Mouse (Mus musculus) lung, postnatal 0 days (tissue): ENCODE results near the gene Fam71e2. TPM values are rescaled to one million over a fixed set of nuclear protein-coding genes. Genes with fewer than 3 reads are reported as not detected.

Source experiments
- ATAC-seq: fragments of 200-750 bp; cut with Nextera tagmentation; 2 replicates; pipeline ENCODE4 v1.8.0; 2017; ENCODE audit warnings: moderate library complexity
- DNase-seq: peaks from one replicate; pipeline ENCODE4 v3.0.0-alpha.2; 2016; ENCODE audit warnings: low spot score
- H3K27ac ChIP-seq: fragments of 300-500 bp; sonication (generic); 2 replicates; pipeline ENCODE4 v1.5.1; 2014; ENCODE audit warnings: antibody characterized with exemption, mild to moderate bottlenecking, low read length, mixed read lengths
- H3K27me3 ChIP-seq: fragments of 300-500 bp; sonication (generic); replicated peaks from 2 replicates; pipeline ENCODE4 v1.6.1; 2014; ENCODE audit warnings: low read length, mixed read lengths; ENCODE audit not compliant: insufficient read depth
- H3K36me3 ChIP-seq: fragments of 300-500 bp; sonication (generic); 2 replicates; pipeline ENCODE4 v1.6.1; 2014; ENCODE audit warnings: low read length, mixed read lengths; ENCODE audit not compliant: insufficient read depth
- H3K4me1 ChIP-seq: fragments of 300-500 bp; sonication (generic); 2 replicates; pipeline ENCODE4 v1.6.1; 2014; ENCODE audit warnings: antibody characterized with exemption, low read depth, low read length, mixed read lengths; ENCODE audit not compliant: insufficient read depth
- H3K4me2 ChIP-seq: fragments of 300-500 bp; sonication (generic); replicated peaks from 2 replicates; pipeline ENCODE4 v1.6.1; 2014; ENCODE audit warnings: low read depth, mild to moderate bottlenecking, low read length, moderate library complexity, mixed read lengths
- H3K4me3 ChIP-seq: fragments of 300-500 bp; sonication (generic); 2 replicates; pipeline ENCODE4 v1.5.1; 2014; ENCODE audit warnings: low read depth, low read length
- H3K9ac ChIP-seq: fragments of 300-500 bp; sonication (generic); replicated peaks from 2 replicates; pipeline ENCODE4 v1.6.1; 2014; ENCODE audit warnings: low read depth, mild to moderate bottlenecking
- H3K9me3 ChIP-seq: fragments of 300-500 bp; sonication (generic); 2 replicates; pipeline ENCODE4 v1.6.1; 2016; ENCODE audit warnings: low read length, mixed read lengths
- CTCF ChIP-seq: IDR thresholded peaks from 2 replicates; pipeline ENCODE4 v1.5.1; 2016; ENCODE audit warnings: antibody characterized with exemption, mild to moderate bottlenecking
- EP300 ChIP-seq: IDR thresholded peaks from 2 replicates; pipeline ENCODE4 v1.6.1; 2016; ENCODE audit warnings: antibody characterized with exemption, mild to moderate bottlenecking, control low read depth
- WGBS: fragments of 180-500 bp; shearing (Covaris S2); extraction: QIAGEN DNeasy Blood & Tissue Kit; methylation state at CpG from one replicate; pipeline ENCODE4 v1.1.7; 2014; 5-methylcytosine and 5-hydroxymethylcytosine counted together
- polyA plus RNA-seq: library from polyadenylated mRNA; unstranded; fragments of >200 nt; fragmentation: Nextera tagmentation; extraction: Ambion mirVana; gene quantifications from 2 replicates; pipeline ENCODE4 v1.2.1, GENCODE M21; 2015

Gene Fam71e2
- polyA plus RNA-seq, 1 experiment from 2014 or later = not detected

GRCm38 (mm10) chr7:4741672-4742481 lies 29.2 kb downstream of the Fam71e2 start:
- 72% methylated on average over 21 of the region's 21 CpGs for WGBS
- peak overlapping the region; percentile 69; the same call in 1 of the 2 replicates for H3K4me2 ChIP-seq
- H3K9ac ChIP-seq = no peak overlapping the region
- no peak overlapping the region for H3K4me3 ChIP-seq
- H3K4me1 ChIP-seq = peaks cover 9% of the 10 kb centered on the region; the same call in 1 of the 2 replicates
- H3K27ac ChIP-seq = 0 out of 2 replicates have a peak overlapping the region, but pooled peaks have one; percentile 5
- ATAC-seq = no peak
- no peak for DNase-seq
- H3K27me3 ChIP-seq = no peaks in the 10 kb centered on the region
- no peaks in the 10 kb centered on the region; the same call in 1 of the 2 replicates for H3K36me3 ChIP-seq
- H3K9me3 ChIP-seq = no peaks in the 10 kb centered on the region
- TF ChIP-seq CTCF (no peak), EP300 (no peak)

- Histone ChIP-seq H3K36me3 (no peaks in the 10 kb centered on the region; the same call in 1 of the 2 replicates), H3K9ac (peak overlapping the region; percentile 71), H3K27me3 (no peaks in the 10 kb centered on the region), H3K4me2 (peak overlapping the region; percentile 69), H3K27ac (peak overlapping the region; percentile 89), H3K9me3 (no peaks in the 10 kb centered on the region), H3K4me3 (peak overlapping the region; percentile 71), H3K4me1 (peaks cover 9% of the 10 kb centered on the region; the same call in 1 of the 2 replicates)
- TF ChIP-seq EP300 = no peak
- 4% methylated on average over 4 of the region's 4 CpGs for WGBS
- DNase-seq (peak; percentile 62), ATAC-seq (no peak)
Measured at GRCm38 (mm10) chr7:4741151-4741550, 30.0 kb downstream of the Fam71e2 start.

- Histone ChIP-seq H3K9me3 (no peaks in the 10 kb centered on the region), H3K36me3 (no peaks in the 10 kb centered on the region; the same call in 1 of the 2 replicates), H3K4me3 (peak overlapping the region; percentile 71), H3K27ac (peak overlapping the region; percentile 89), H3K4me2 (peak overlapping the region; percentile 69), H3K27me3 (no peaks in the 10 kb centered on the region), H3K9ac (peak overlapping the region; percentile 71), H3K4me1 (peaks cover 9% of the 10 kb centered on the region; the same call in 1 of the 2 replicates)
- DNase-seq (no peak), ATAC-seq (no peak; the same call in 1 of the 2 replicates)
- TF ChIP-seq CTCF (no peak), EP300 (no peak)
- 0% methylated on average over 5 of the region's 14 CpGs for WGBS
Measured at GRCm38 (mm10) chr7:4740309-4740727, 30.8 kb downstream of the Fam71e2 start.

GRCm38 (mm10) chr7:4739544-4740275 lies 31.4 kb downstream of the Fam71e2 start, which contains the start of gene Kmt5c:
Gene Kmt5c, plus strand, starts transcription at chr7:4740115.
- ATAC-seq (peak; percentile 96), DNase-seq (peak; percentile 100)
- peak within 1 kb of the TSS; percentile 69 for H3K4me2 ChIP-seq
- peak within 1 kb of the TSS; percentile 71 for H3K9ac ChIP-seq
- H3K27me3 ChIP-seq = no peaks in the 10 kb centered on the region
- H3K9me3 ChIP-seq = no peaks in the 10 kb centered on the region
- H3K4me3 ChIP-seq = peak within 1 kb of the TSS; percentile 71
- no peaks in the 10 kb centered on the region; the same call in 1 of the 2 replicates for H3K36me3 ChIP-seq
- 1% methylated on average over 31 of the region's 44 CpGs for WGBS
- TF ChIP-seq EP300 = peak; percentile 90
- peak; percentile 62 for TF ChIP-seq CTCF
- peak within 1 kb of the TSS; percentile 89 for H3K27ac ChIP-seq
- H3K4me1 ChIP-seq = peaks cover 9% of the 10 kb centered on the region; the same call in 1 of the 2 replicates

GRCm38 (mm10) chr7:4739041-4739543 lies 32.0 kb downstream of the Fam71e2 start:
- DNase-seq (no peak), ATAC-seq (no peak)
- Histone ChIP-seq H3K27ac (peak overlapping the region; percentile 20), H3K4me1 (peaks cover 9% of the 10 kb centered on the region; the same call in 1 of the 2 replicates), H3K36me3 (no peaks in the 10 kb centered on the region), H3K9ac (no peak overlapping the region), H3K4me2 (peak overlapping the region; percentile 57), H3K27me3 (no peaks in the 10 kb centered on the region), H3K4me3 (peak overlapping the region; percentile 31), H3K9me3 (no peaks in the 10 kb centered on the region)
- TF ChIP-seq EP300 = no peak
- TF ChIP-seq CTCF = no peak
- 48% methylated on average over 10 of the region's 10 CpGs for WGBS

- H3K27me3 ChIP-seq = no peaks in the 10 kb centered on the region
- no peaks in the 10 kb centered on the region for H3K9me3 ChIP-seq
- no peaks in the 10 kb centered on the region for H3K4me1 ChIP-seq
- no peak for DNase-seq
- no peaks in the 10 kb centered on the region for H3K36me3 ChIP-seq
- H3K4me3 ChIP-seq = no peak overlapping the region
- no peak overlapping the region for H3K4me2 ChIP-seq
- H3K27ac ChIP-seq = no peak overlapping the region
- ATAC-seq = no peak
- no peak overlapping the region for H3K9ac ChIP-seq
- TF ChIP-seq EP300 (no peak), CTCF (no peak)
- 45% methylated on average over 6 of the region's 6 CpGs for WGBS
Measured at GRCm38 (mm10) chr7:4732968-4733392, 38.1 kb downstream of the Fam71e2 start.
